Mouse (Mus musculus) T-helper 1 cell (primary cell): ENCODE data around the gene Btbd17.

Experiments
- in situ Hi-C: fragments of 300-600 bp; cut with MboI, MseI; formaldehyde crosslinking; loops from one replicate; pipeline ENCODE4 v1.15.1; 2025; ENCODE audit warnings: high pct_unique_total_duplicates

Btbd17 gene

GRCm38 (mm10) chr11:114769911-114770310, 25.8 kb downstream of the Btbd17 start:
- in situ Hi-C loops: no loop called here

- in situ Hi-C loops: no loop called here
These were observed 30.6 kb downstream of the Btbd17 start, which contains the start of gene Kif19a for GRCm38 (mm10) chr11:114764820-114765818. Kif19a (plus strand) TSS chr11:114765388.

DNA sequence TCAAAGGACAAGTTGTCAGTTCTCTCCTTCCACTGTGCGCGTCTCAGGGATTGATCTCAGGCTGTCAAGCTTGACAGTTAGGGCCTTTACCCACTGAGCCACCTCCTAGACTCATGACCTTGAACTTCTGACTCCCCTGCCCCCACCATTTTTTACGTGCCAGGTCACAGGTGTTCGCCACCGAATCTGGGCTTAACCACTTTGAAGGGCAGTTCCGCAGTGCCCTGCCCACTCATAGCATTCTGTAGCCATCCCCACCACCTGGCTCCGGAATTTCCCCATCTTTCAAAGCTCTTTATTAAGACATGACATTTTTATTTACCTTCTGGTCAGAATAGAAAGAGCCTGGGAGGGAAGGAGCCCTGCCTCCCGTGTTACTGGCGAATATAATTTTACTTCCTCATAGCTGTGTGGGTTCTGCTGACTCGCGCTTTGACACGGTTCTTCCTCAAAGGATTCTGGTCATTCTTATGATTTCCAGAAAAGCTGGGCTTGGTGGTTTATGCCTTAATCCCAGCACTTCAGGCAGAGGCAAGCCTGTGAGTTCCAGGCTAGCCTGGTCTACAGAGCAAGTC, 48.1 kb downstream of the Btbd17 start:
- in situ Hi-C loops: no loop called here

- in situ Hi-C loops: no loop called here
These were observed 50.6 kb downstream of the Btbd17 start for GRCm38 (mm10) chr11:114745134-114745533.

DNA sequence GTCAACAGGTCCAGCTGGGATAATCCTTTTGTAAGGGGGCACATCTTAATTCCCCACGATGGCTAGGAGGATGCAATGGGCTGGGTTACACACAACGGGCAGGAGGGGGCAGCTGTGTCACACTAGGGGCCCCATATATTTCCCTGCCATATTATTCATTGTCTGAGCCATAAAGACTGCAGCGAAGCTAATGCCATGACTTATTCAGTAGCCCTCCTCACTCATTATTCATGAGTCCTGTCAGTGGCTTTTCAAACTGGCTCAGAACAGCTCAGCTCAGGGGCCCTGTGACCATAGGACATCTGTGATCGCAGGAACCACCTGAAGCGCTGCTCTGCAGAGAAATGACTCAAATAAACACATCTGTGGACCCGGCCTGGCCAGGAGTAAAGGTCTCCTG, 54.3 kb downstream of the Btbd17 start:
- in situ Hi-C loops: no loop called here
